Mouse (Mus musculus) ES-E14 (cell line): ENCODE measurements at regions not wholly inside any gene's neighbourhood (a gene's known extent, or its start where the extent isn't known, plus 50 kb on each side); places are given as distances from the start of the nearest gene placed in this dataset.

Source experiments
- CHD2 ChIP-seq: IDR thresholded peaks from 2 replicates; pipeline ENCODE4 v1.6.1; 2014; ENCODE audit warnings: mild to moderate bottlenecking, low read depth, low read length, inconsistent platforms
- HCFC1 ChIP-seq: IDR thresholded peaks from 2 replicates; pipeline ENCODE4 v1.6.1; 2012; ENCODE audit warnings: low read length, inconsistent platforms, borderline replicate concordance; ENCODE audit not compliant: insufficient read depth
- MAFK ChIP-seq: IDR thresholded peaks from 2 replicates; pipeline ENCODE4 v1.6.1; 2014; ENCODE audit warnings: mild to moderate bottlenecking, low read depth, low read length, inconsistent platforms; ENCODE audit not compliant: insufficient read depth
- ZNF384 ChIP-seq: IDR thresholded peaks from 2 replicates; pipeline ENCODE4 v1.6.1; 2012; ENCODE audit warnings: low read depth, low read length, inconsistent platforms

- TF ChIP-seq ZNF384 (no peak), MAFK (no peak), HCFC1 (no peak), CHD2 (no peak)
These were observed 61.2 kb upstream of the 1700008P02Rik start for GRCm38 (mm10) chr3:6681411-6681810.
